Mouse (Mus musculus) midbrain, postnatal 0 days (tissue): ENCODE measurements around the gene Cdan1. TPM values are rescaled to one million over a fixed set of nuclear protein-coding genes. Genes with fewer than 3 reads are reported as not detected.

Experiments
- ATAC-seq: fragments of 200-750 bp; cut with Nextera tagmentation; 2 replicates; pipeline ENCODE4 v1.8.0; 2017; ENCODE audit warnings: moderate number of reproducible peaks, mild to moderate bottlenecking, moderate TSS enrichment, moderate library complexity; ENCODE audit not compliant: low FRiP score
- DNase-seq: peaks from one replicate; pipeline ENCODE4 v3.0.0-alpha.2; 2015; ENCODE audit warnings: low spot score
- H3K27ac ChIP-seq: fragments of 300-500 bp; sonication (generic); 2 replicates; pipeline ENCODE4 v1.5.1; 2014; ENCODE audit warnings: low read depth, mild to moderate bottlenecking, low read length, mixed read lengths
- H3K27me3 ChIP-seq: fragments of 300-500 bp; sonication (generic); 2 replicates; pipeline ENCODE4 v1.6.1; 2014; ENCODE audit warnings: low read length, control low read depth, mixed read lengths; ENCODE audit not compliant: insufficient read depth
- H3K36me3 ChIP-seq: fragments of 300-500 bp; sonication (generic); 2 replicates; pipeline ENCODE4 v1.6.1; 2014; ENCODE audit warnings: low read length, control low read depth, mixed read lengths; ENCODE audit not compliant: insufficient read depth
- H3K4me1 ChIP-seq: fragments of 300-500 bp; sonication (generic); 2 replicates; pipeline ENCODE4 v1.6.1; 2014; ENCODE audit warnings: mild to moderate bottlenecking, control low read depth, antibody characterized with exemption, low read length, mixed read lengths; ENCODE audit not compliant: insufficient read depth
- H3K4me2 ChIP-seq: fragments of 300-500 bp; sonication (generic); 2 replicates; pipeline ENCODE4 v1.6.1; 2014; ENCODE audit warnings: low read depth, mild to moderate bottlenecking, low read length, mixed read lengths; ENCODE audit not compliant: poor library complexity, severe bottlenecking
- H3K4me3 ChIP-seq: fragments of 300-500 bp; sonication (generic); 2 replicates; pipeline ENCODE4 v1.5.1; 2014; ENCODE audit warnings: low read depth, mild to moderate bottlenecking, low read length, moderate library complexity
- H3K9ac ChIP-seq: fragments of 300-500 bp; sonication (generic); replicated peaks from 2 replicates; pipeline ENCODE4 v1.6.1; 2014; ENCODE audit warnings: mild to moderate bottlenecking, low read length, moderate library complexity, mixed read lengths; ENCODE audit not compliant: poor library complexity, severe bottlenecking
- H3K9me3 ChIP-seq: fragments of 300-500 bp; sonication (generic); 2 replicates; pipeline ENCODE4 v1.6.1; 2016; ENCODE audit warnings: low read length, control low read depth
- CTCF ChIP-seq: IDR thresholded peaks from 2 replicates; pipeline ENCODE4 v1.5.1; 2016; ENCODE audit warnings: antibody characterized with exemption, mild to moderate bottlenecking
- WGBS: fragments of 180-500 bp; shearing (Covaris S2); extraction: QIAGEN DNeasy Blood & Tissue Kit; methylation state at CpG from one replicate; pipeline ENCODE4 v1.1.7; 2014; 5-methylcytosine and 5-hydroxymethylcytosine counted together
- polyA plus RNA-seq: library from polyadenylated mRNA; unstranded; fragments of >200 nt; fragmentation: Nextera tagmentation; extraction: Ambion mirVana; gene quantifications from 2 replicates; pipeline ENCODE4 v1.2.1, GENCODE M21; 2015
- total RNA-seq: library from RNA; depleted of rRNA; stranded (reverse); fragments of >200 nt; gene quantifications from 2 replicates; pipeline ENCODE4 v1.2.3, GENCODE M21; 2014; rRNA removed

The Cdan1 gene
- total RNA-seq: 26.6 and 34.1 TPM in 2 replicates
- 4.8 and 6.3 TPM in 2 replicates for polyA plus RNA-seq

DNA sequence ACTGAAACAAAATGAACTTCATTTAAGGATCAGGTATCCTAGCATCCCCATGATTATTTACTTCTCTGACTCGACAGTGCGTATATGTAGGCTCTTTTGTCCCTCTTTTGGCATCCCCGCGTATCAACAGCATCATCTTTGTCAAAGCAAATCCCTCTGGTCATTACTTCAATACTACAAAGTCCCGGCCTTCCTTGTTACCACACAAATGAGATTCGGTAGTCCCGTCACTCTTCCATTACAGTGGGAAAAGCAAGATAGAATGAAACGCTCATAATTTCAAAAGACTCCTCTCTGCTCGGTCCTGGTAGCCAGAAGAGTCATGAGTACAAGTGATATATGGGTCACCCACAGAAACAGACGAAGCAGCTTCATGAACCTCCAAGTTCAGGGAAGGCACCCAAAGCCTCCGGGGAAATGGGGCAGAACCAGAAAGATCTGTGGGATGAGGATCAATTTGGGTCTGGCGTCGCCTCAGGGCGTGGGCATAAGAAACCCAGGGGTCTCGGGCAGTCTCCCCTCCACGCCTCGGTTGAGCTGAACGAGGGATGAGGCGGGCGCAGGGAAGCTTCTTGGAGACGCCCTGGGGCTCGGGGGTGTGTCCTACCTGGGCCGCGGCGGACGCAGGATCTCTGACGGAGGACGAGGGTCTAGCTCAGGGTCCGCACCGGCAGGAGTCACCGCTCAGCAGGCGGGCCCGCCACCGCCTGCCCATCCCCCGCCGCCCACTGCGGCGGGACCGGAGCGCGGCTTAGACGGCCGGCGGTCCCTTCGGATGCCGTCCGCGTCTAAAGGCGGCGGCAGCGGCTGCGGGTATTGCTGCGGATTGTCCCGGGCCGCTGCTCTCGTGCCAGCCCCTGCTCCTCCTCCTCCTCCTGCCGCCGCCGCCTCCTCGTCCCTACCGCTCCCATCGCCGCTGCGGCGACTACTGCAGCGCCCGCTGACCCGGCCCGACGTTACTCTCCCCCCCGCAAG, at the start of gene Cdan1:
Gene Cdan1 (minus strand): TSS at position 680 of the 975 bp plus-strand sequence.
- WGBS: under 1% methylated on average over 60 of the region's 71 CpGs

DNA sequence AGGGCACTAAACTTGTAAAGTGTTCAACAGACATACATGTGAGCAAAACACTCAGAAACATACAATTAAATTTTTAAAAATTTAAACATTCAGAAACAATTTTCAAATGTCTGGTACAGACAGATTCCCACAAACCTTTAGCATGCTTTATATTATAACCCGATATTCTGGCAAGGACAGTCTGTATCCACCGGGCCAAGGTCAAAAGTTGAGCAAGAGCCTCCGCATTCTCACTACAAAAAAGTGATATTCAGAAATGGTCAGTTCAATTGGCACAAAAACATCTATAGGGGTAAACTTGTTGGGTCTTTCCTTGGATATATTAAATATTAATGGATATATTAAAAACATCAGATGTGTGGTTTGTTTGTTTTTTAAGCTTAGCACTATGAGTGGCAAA, 46.4 kb upstream of the Cdan1 start:
- Histone ChIP-seq H3K36me3 (peaks cover 55% of the 10 kb centered on the region), H3K4me1 (no peaks in the 10 kb centered on the region), H3K9ac (no peak overlapping the region), H3K27ac (no peak overlapping the region), H3K9me3 (no peaks in the 10 kb centered on the region), H3K27me3 (no peaks in the 10 kb centered on the region), H3K4me2 (no peak overlapping the region), H3K4me3 (no peak overlapping the region)
- 97% methylated on average over 3 of the region's 3 CpGs for WGBS
- DNase-seq (no peak), ATAC-seq (no peak)
- TF ChIP-seq CTCF: no peak

More for the DNA sequence above, at the start of gene Cdan1:
- H3K27me3 ChIP-seq: no peaks in the 10 kb centered on the region
- DNase-seq (peak; percentile 35), ATAC-seq (peak; percentile 71)
- H3K9me3 ChIP-seq: no peaks in the 10 kb centered on the region
- H3K4me2 ChIP-seq: peak within 1 kb of the TSS; percentile 62
- no peak for TF ChIP-seq CTCF
- no peaks in the 10 kb centered on the region for H3K4me1 ChIP-seq
- peak within 1 kb of the TSS; percentile 95 for H3K4me3 ChIP-seq
- peak within 1 kb of the TSS; percentile 89 for H3K27ac ChIP-seq
- no peaks in the 10 kb centered on the region for H3K36me3 ChIP-seq
- peak within 1 kb of the TSS; percentile 86 for H3K9ac ChIP-seq

DNA sequence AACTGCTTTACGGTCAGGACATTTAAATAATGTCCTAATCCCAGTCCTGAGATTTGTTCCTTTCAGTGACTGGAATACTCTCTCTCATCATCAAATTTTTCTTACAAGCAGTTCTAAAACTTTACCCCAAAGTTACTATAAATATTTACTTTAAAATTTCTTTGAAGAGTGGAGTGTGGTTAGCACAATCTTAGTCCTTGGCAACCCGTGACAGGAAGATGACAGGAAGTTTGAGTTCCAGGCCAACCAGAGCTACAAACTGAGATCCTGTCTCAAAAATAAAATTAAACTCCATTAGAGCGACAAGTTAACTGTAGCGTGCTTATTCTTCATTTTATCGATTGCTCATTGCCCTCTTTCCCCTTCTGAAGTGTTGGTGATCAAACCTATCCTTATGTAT, 37.7 kb upstream of the Cdan1 start:
- peaks cover 33% of the 10 kb centered on the region for H3K36me3 ChIP-seq
- ATAC-seq: no peak

DNA sequence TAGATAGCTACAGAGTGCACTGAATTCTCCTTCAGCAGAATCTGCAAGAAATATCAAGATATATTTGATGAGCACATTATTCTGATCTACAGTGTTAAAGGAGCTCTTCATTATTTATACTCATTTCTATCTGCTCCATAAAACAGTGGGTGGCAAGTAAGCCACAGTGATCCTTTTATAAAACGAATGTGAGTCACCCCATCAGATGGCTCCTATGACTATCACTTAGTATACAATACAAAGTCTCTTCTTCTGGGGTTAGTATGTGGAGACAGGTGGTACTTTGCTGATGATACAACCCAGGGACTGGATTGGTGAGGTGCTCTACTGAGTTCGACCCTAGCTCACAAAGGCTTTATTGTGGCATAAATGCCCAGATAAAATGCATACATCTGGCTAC, 23.3 kb upstream of the Cdan1 start:
- no peak overlapping the region for H3K4me3 ChIP-seq
- WGBS: 83% methylated on average over 2 of the region's 2 CpGs
- H3K9me3 ChIP-seq: no peaks in the 10 kb centered on the region
- no peak overlapping the region for H3K27ac ChIP-seq
- H3K27me3 ChIP-seq: no peaks in the 10 kb centered on the region
- DNase-seq: no peak
- H3K36me3 ChIP-seq: peaks cover 56% of the 10 kb centered on the region
- TF ChIP-seq CTCF: no peak
- no peaks in the 10 kb centered on the region for H3K4me1 ChIP-seq
- no peak overlapping the region for H3K4me2 ChIP-seq
- H3K9ac ChIP-seq: no peak overlapping the region
- no peak for ATAC-seq

More for the DNA sequence above, 37.7 kb upstream of the Cdan1 start:
- no peak for DNase-seq
- Histone ChIP-seq H3K4me1 (no peaks in the 10 kb centered on the region), H3K9ac (no peak overlapping the region), H3K4me2 (no peak overlapping the region), H3K4me3 (no peak overlapping the region), H3K27me3 (no peaks in the 10 kb centered on the region), H3K27ac (no peak overlapping the region), H3K9me3 (no peaks in the 10 kb centered on the region)
- 94% methylated on average over 5 of the region's 5 CpGs for WGBS
- no peak for TF ChIP-seq CTCF

DNA sequence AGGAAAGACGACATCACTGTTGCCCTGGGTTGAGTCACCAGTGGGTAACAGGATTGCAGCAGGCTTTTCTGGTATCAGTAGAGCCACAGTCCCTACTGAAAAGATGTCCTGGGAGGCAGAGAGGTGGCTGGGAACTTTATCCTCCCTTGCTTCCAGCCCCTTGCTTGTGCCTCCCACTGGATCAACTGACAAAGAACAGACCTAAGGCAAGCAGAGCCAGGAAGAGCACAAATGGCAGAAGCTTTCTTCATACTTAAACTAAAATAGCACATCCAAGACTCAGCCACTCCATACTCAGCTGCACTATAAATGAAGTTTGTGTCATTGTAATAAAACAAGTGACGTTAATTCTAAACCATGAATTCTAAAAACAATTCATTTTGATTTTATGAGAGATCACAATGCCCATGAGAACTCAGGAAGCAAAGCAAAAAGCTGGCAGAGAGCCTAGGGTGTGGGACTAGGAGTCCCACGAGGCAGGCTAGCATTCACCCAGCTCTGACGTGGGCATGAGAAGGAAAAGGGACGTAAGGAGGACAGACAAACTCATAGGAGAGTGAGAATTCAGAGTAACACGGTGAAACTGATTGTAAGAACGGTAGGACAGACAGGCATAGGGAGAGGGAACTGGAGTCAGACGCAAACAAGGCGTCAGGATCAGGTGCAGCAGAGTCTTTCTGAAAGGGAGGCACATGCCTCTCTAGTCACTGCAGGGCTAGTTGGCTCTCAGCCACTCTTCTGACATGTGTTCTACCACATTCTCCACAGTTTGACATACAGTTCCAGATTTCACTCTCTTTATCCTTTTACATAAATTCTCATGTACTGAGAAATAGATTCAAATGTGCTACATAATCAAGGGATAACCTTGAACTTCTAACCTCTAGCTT, 21.8 kb upstream of the Cdan1 start:
- no peak for TF ChIP-seq CTCF
- Histone ChIP-seq H3K4me1 (no peaks in the 10 kb centered on the region), H3K36me3 (peaks cover 52% of the 10 kb centered on the region), H3K27ac (no peak overlapping the region), H3K4me2 (no peak overlapping the region), H3K27me3 (no peaks in the 10 kb centered on the region), H3K9me3 (no peaks in the 10 kb centered on the region), H3K9ac (no peak overlapping the region), H3K4me3 (no peak overlapping the region)
- DNase-seq (no peak), ATAC-seq (no peak)
- 70% methylated on average over 9 of the region's 9 CpGs for WGBS
